In the genomic region with DNA sequence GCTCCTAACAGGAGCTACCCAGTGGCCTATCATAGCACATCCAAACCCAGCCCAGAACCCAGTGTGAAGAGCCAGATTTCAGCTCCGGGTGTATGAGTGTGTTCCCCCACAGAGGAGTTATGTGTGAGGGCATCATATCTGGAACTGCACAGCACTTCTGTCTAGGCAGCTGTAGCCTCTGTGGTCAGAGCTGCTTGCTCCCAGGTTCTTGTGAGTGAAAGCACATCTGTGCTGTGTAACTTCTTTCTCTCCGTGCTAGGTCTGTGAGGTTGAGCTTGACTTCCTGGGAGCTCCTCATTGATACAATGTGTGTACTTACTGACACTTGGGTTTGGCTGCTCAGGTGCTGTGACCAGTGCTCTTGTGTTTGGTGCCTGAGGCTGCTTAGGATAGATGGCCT, we compare ENCODE assay signal across 24 mouse cellular contexts. TPM values are rescaled to one million over a fixed set of nuclear protein-coding genes. Genes with fewer than 3 reads are reported as not detected.
"Had no signal": no experiment of that assay in that cellular context is flagged by ENCODE, and none has a peak within 500 bp of the region (broad histone marks: within the 10 kb centered on the region; RNA-seq: fewer than 3 reads in every experiment).

No protein-coding gene starts in this region.

- H3K9ac ChIP-seq: liver, embryonic 15.5 days; neural tube, embryonic 12.5 days had no signal

- H3K36me3 ChIP-seq: limb, embryonic 10.5 days; liver, embryonic 15.5 days; neural tube, embryonic 12.5 days had no signal

- H3K9me3 ChIP-seq: limb, embryonic 10.5 days; liver, embryonic 15.5 days; neural tube, embryonic 12.5 days had no signal

- H3K27ac ChIP-seq: kidney, postnatal 0 days; left cerebral cortex, adult 2 months; limb, embryonic 10.5 days; liver, embryonic 15.5 days; neural tube, embryonic 12.5 days had no signal

- DNase-seq: kidney, adult 8-10 months; kidney, postnatal 36 days; lung, adult 2 months; lung, postnatal 36 days; midbrain, embryonic 14.5 days; retina, postnatal 1 day; right cerebral cortex, postnatal 4 days; spleen, adult 18-20 months had no signal

- H3K27me3 ChIP-seq: liver, embryonic 15.5 days; neural tube, embryonic 12.5 days had no signal

- H3K4me3 ChIP-seq: left cerebral cortex, adult 2 months; limb, embryonic 10.5 days; liver, embryonic 15.5 days; myocyte; neural tube, embryonic 12.5 days had no signal

- H3K4me1 ChIP-seq: limb, embryonic 10.5 days; liver, embryonic 15.5 days; neural tube, embryonic 12.5 days had no signal

- H3K4me2 ChIP-seq: liver, embryonic 11.5 days; liver, embryonic 15.5 days; neural tube, embryonic 12.5 days had no signal

- ATAC-seq: intestine, postnatal 0 days; lung, postnatal 0 days had no signal

RNA-seq across cellular contexts. Expression of gene Olfr524, which starts 12.9 kb away (rescaled TPM):
- total RNA-seq: layer of hippocampus, adult 18-20 months; layer of hippocampus, postnatal 10 days; left cerebral cortex, adult 2 months; left cerebral cortex, postnatal 14 days; megakaryocyte progenitor cell, adult 5-6 weeks; neutrophil, adult 5-6 weeks had no signal
- polyA plus RNA-seq: intestine, postnatal 0 days; kidney, postnatal 0 days; limb, embryonic 10.5 days; limb, embryonic 14.5 days; liver, embryonic 11.5 days; liver, embryonic 15.5 days; lung, adult 2 months; lung, postnatal 0 days; midbrain, embryonic 14.5 days; myocyte; neural tube, embryonic 12.5 days; stomach, embryonic 16.5 days had no signal

RNA-seq across cellular contexts. Expression of gene Olfr523, which starts 19.8 kb away (rescaled TPM):
- total RNA-seq: layer of hippocampus, postnatal 10 days; megakaryocyte progenitor cell, adult 5-6 weeks had no signal
- polyA plus RNA-seq: intestine, postnatal 0 days; kidney, postnatal 0 days; limb, embryonic 10.5 days; limb, embryonic 14.5 days; liver, embryonic 11.5 days; liver, embryonic 15.5 days; lung, adult 2 months; lung, postnatal 0 days; midbrain, embryonic 14.5 days; myocyte; neural tube, embryonic 12.5 days; stomach, embryonic 16.5 days had no signal

RNA-seq across cellular contexts. Expression of gene Cd163l1, which starts 25.2 kb away (rescaled TPM):
- polyA plus RNA-seq: liver, embryonic 11.5 days; midbrain, embryonic 14.5 days; myocyte; neural tube, embryonic 12.5 days had no signal

RNA-seq across cellular contexts. Expression of gene Olfr522, which starts 28.3 kb away (rescaled TPM):
- total RNA-seq: layer of hippocampus, adult 18-20 months; layer of hippocampus, postnatal 10 days; left cerebral cortex, adult 2 months; left cerebral cortex, postnatal 14 days; megakaryocyte progenitor cell, adult 5-6 weeks; neutrophil, adult 5-6 weeks had no signal
- polyA plus RNA-seq: intestine, postnatal 0 days; kidney, postnatal 0 days; limb, embryonic 10.5 days; limb, embryonic 14.5 days; liver, embryonic 11.5 days; liver, embryonic 15.5 days; lung, adult 2 months; lung, postnatal 0 days; midbrain, embryonic 14.5 days; myocyte; neural tube, embryonic 12.5 days; stomach, embryonic 16.5 days had no signal

RNA-seq across cellular contexts. Expression of gene Sprn, which starts 38.2 kb away (rescaled TPM):
- total RNA-seq: megakaryocyte progenitor cell, adult 5-6 weeks; neutrophil, adult 5-6 weeks had no signal
- polyA plus RNA-seq: limb, embryonic 10.5 days; liver, embryonic 11.5 days; liver, embryonic 15.5 days; myocyte had no signal
